Mouse (Mus musculus) erythroblast, embryonic 14.5 days (primary cell): ENCODE measurements around the gene Lrpprc.

ENCODE experiments used
- GATA1 ChIP-seq: IDR thresholded peaks from 2 replicates; pipeline ENCODE4 v1.6.1; 2012; ENCODE audit warnings: low read length, inconsistent platforms, mixed read lengths
- TAL1 ChIP-seq: IDR thresholded peaks from 3 replicates; pipeline ENCODE4 v1.6.1; 2012; ENCODE audit warnings: low read length, inconsistent platforms, mixed read lengths

DNA sequence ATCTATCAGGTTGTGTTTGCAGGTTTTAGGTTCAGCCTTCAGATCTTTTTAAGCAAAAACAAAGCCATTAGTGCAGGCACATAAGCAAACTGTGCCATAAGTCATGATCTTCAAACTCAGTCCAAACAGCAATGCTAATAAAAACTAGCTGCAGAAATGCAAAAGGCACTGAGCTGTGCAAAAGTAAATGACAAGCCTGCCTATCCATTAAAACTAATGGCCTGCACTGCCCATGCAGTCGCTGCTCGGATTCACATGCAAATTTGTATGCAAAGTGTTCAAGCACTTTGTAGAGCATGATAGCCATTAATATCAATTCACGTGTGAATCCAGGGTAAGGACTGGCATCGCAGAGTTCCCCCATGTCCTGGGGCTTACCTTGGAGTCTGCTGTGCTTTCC lies 40.5 kb downstream of the Lrpprc start:
- TF ChIP-seq GATA1 (no peak), TAL1 (no peak)
